Mouse (Mus musculus) midbrain, embryonic 11.5 days (tissue): ENCODE results near the gene Adam19. TPM values are rescaled to one million over a fixed set of nuclear protein-coding genes. Genes with fewer than 3 reads are reported as not detected.

ENCODE experiments used
- ATAC-seq: fragments of 200-750 bp; cut with Nextera tagmentation; 2 replicates; pipeline ENCODE4 v1.8.0; 2017; ENCODE audit warnings: moderate TSS enrichment, moderate library complexity; ENCODE audit not compliant: low FRiP score
- DNase-seq: peaks from one replicate; pipeline ENCODE4 v3.0.0; 2015; ENCODE audit warnings: low spot score; ENCODE audit errors: missing footprints
- H3K27ac ChIP-seq: fragments of 300-500 bp; sonication (generic); 2 replicates; pipeline ENCODE4 v1.5.1; 2014; ENCODE audit warnings: low read depth, low read length
- H3K27me3 ChIP-seq: fragments of 300-500 bp; sonication (generic); 2 replicates; pipeline ENCODE4 v1.6.1; 2014; ENCODE audit warnings: mild to moderate bottlenecking, low read length, moderate library complexity, mixed read lengths; ENCODE audit not compliant: control insufficient read depth, insufficient read depth
- H3K36me3 ChIP-seq: fragments of 300-500 bp; sonication (generic); 2 replicates; pipeline ENCODE4 v1.6.1; 2014; ENCODE audit warnings: mild to moderate bottlenecking, low read length, moderate library complexity, mixed read lengths; ENCODE audit not compliant: control insufficient read depth, insufficient read depth
- H3K4me1 ChIP-seq: fragments of 300-500 bp; sonication (generic); 2 replicates; pipeline ENCODE4 v1.6.1; 2014; ENCODE audit warnings: low read length; ENCODE audit not compliant: control insufficient read depth, insufficient read depth
- H3K4me2 ChIP-seq: fragments of 300-500 bp; sonication (generic); 2 replicates; pipeline ENCODE4 v1.6.1; 2014; ENCODE audit warnings: mild to moderate bottlenecking, moderate library complexity
- H3K4me3 ChIP-seq: fragments of 300-500 bp; sonication (generic); 2 replicates; pipeline ENCODE4 v1.5.1; 2014; ENCODE audit warnings: low read depth, low read length
- H3K9ac ChIP-seq: fragments of 300-500 bp; sonication (generic); 2 replicates; pipeline ENCODE4 v1.6.1; 2014; ENCODE audit warnings: low read length
- H3K9me3 ChIP-seq: fragments of 300-500 bp; sonication (generic); 2 replicates; pipeline ENCODE4 v1.6.1; 2016; ENCODE audit warnings: low read length; ENCODE audit not compliant: control insufficient read depth
- WGBS: fragments of 180-500 bp; shearing (Covaris S2); extraction: QIAGEN DNeasy Blood & Tissue Kit; methylation state at CpG from one replicate; pipeline ENCODE4 v1.1.7; 2014; 5-methylcytosine and 5-hydroxymethylcytosine counted together
- polyA plus RNA-seq: library from polyadenylated mRNA; unstranded; fragments of >200 nt; fragmentation: Nextera tagmentation; extraction: Ambion mirVana; gene quantifications from 2 replicates; pipeline ENCODE4 v1.2.1, GENCODE M21; 2014

Gene Adam19
- polyA plus RNA-seq, 1 experiment from 2014 or later = 6.1 TPM

- H3K4me2 ChIP-seq = no peak overlapping the region
- peak; percentile 17 for DNase-seq
- no peak overlapping the region for H3K27ac ChIP-seq
- no peaks in the 10 kb centered on the region for H3K27me3 ChIP-seq
- H3K36me3 ChIP-seq = no peaks in the 10 kb centered on the region
- no peak overlapping the region for H3K4me3 ChIP-seq
- ATAC-seq = no peak
- 69% methylated on average over 3 of the region's 3 CpGs for WGBS
- no peaks in the 10 kb centered on the region for H3K4me1 ChIP-seq
- no peak overlapping the region for H3K9ac ChIP-seq
- H3K9me3 ChIP-seq = no peaks in the 10 kb centered on the region
These were observed 24.3 kb upstream of the Adam19 start for GRCm38 (mm10) chr11:46031470-46031869.

GRCm38 (mm10) chr11:46032956-46033355 lies 22.8 kb upstream of the Adam19 start:
- no peak overlapping the region for H3K4me3 ChIP-seq
- no peaks in the 10 kb centered on the region for H3K4me1 ChIP-seq
- no peak overlapping the region for H3K9ac ChIP-seq
- no peak overlapping the region for H3K4me2 ChIP-seq
- no peaks in the 10 kb centered on the region for H3K36me3 ChIP-seq
- no peaks in the 10 kb centered on the region for H3K9me3 ChIP-seq
- no peaks in the 10 kb centered on the region for H3K27me3 ChIP-seq
- ATAC-seq = no peak
- DNase-seq = peak; percentile 44
- no peak overlapping the region for H3K27ac ChIP-seq
- WGBS = 91% methylated on average over 7 of the region's 7 CpGs

GRCm38 (mm10) chr11:46036374-46036773 lies 19.4 kb upstream of the Adam19 start:
- no peak overlapping the region for H3K9ac ChIP-seq
- no peaks in the 10 kb centered on the region for H3K4me1 ChIP-seq
- no peak for ATAC-seq
- no peak overlapping the region for H3K4me2 ChIP-seq
- H3K36me3 ChIP-seq = no peaks in the 10 kb centered on the region
- no peak for DNase-seq
- H3K9me3 ChIP-seq = no peaks in the 10 kb centered on the region
- 88% methylated on average over 10 of the region's 10 CpGs for WGBS
- no peaks in the 10 kb centered on the region for H3K27me3 ChIP-seq
- H3K4me3 ChIP-seq = no peak overlapping the region
- H3K27ac ChIP-seq = no peak overlapping the region

- Histone ChIP-seq H3K27me3 (no peaks in the 10 kb centered on the region), H3K4me3 (no peak overlapping the region), H3K36me3 (no peaks in the 10 kb centered on the region), H3K9ac (no peak overlapping the region), H3K4me1 (no peaks in the 10 kb centered on the region), H3K27ac (no peak overlapping the region), H3K9me3 (no peaks in the 10 kb centered on the region), H3K4me2 (no peak overlapping the region)
- no peak for ATAC-seq
- 80% methylated on average over 15 of the region's 15 CpGs for whole genome bisulfite sequencing
- peak; percentile 75 for DNase-seq
These were observed 16.9 kb upstream of the Adam19 start for GRCm38 (mm10) chr11:46038901-46039300.

GRCm38 (mm10) chr11:46039335-46039734 lies 16.5 kb upstream of the Adam19 start:
- Histone ChIP-seq H3K4me3 (no peak overlapping the region), H3K4me1 (no peaks in the 10 kb centered on the region), H3K9ac (no peak overlapping the region), H3K36me3 (no peaks in the 10 kb centered on the region), H3K27ac (no peak overlapping the region), H3K4me2 (no peak overlapping the region), H3K27me3 (no peaks in the 10 kb centered on the region), H3K9me3 (no peaks in the 10 kb centered on the region)
- no peak for ATAC-seq
- 82% methylated on average over 11 of the region's 11 CpGs for whole genome bisulfite sequencing
- no peak for DNase-seq

GRCm38 (mm10) chr11:46040841-46041556 lies 14.8 kb upstream of the Adam19 start:
- ATAC-seq (no peak), DNase-seq (no peak)
- H3K27ac ChIP-seq = no peak overlapping the region
- H3K4me1 ChIP-seq = no peaks in the 10 kb centered on the region
- no peaks in the 10 kb centered on the region for H3K27me3 ChIP-seq
- no peak overlapping the region for H3K4me2 ChIP-seq
- H3K9me3 ChIP-seq = no peaks in the 10 kb centered on the region
- no peaks in the 10 kb centered on the region for H3K36me3 ChIP-seq
- no peak overlapping the region for H3K4me3 ChIP-seq
- WGBS = 88% methylated on average over 9 of the region's 9 CpGs
- no peak overlapping the region for H3K9ac ChIP-seq

GRCm38 (mm10) chr11:46041607-46042267 lies 14.1 kb upstream of the Adam19 start:
- no peak overlapping the region for H3K9ac ChIP-seq
- DNase-seq (peak; percentile 61), ATAC-seq (no peak)
- no peak overlapping the region for H3K27ac ChIP-seq
- no peaks in the 10 kb centered on the region for H3K27me3 ChIP-seq
- H3K9me3 ChIP-seq = no peaks in the 10 kb centered on the region
- H3K4me1 ChIP-seq = no peaks in the 10 kb centered on the region
- H3K4me3 ChIP-seq = no peak overlapping the region
- WGBS = 82% methylated on average over 12 of the region's 12 CpGs
- no peaks in the 10 kb centered on the region for H3K36me3 ChIP-seq
- H3K4me2 ChIP-seq = no peak overlapping the region

GRCm38 (mm10) chr11:46044781-46045180 lies 11.0 kb upstream of the Adam19 start:
- H3K4me1 ChIP-seq = no peaks in the 10 kb centered on the region
- no peak overlapping the region for H3K4me2 ChIP-seq
- H3K9ac ChIP-seq = no peak overlapping the region
- DNase-seq (peak; percentile 73), ATAC-seq (no peak)
- H3K4me3 ChIP-seq = no peak overlapping the region
- H3K9me3 ChIP-seq = no peaks in the 10 kb centered on the region
- 92% methylated on average over 5 of the region's 5 CpGs for WGBS
- H3K36me3 ChIP-seq = no peaks in the 10 kb centered on the region
- H3K27ac ChIP-seq = no peak overlapping the region
- H3K27me3 ChIP-seq = no peaks in the 10 kb centered on the region

- 90% methylated on average over 3 of the region's 3 CpGs for WGBS
- Histone ChIP-seq H3K9ac (no peak overlapping the region), H3K4me2 (no peak overlapping the region), H3K27ac (no peak overlapping the region), H3K27me3 (no peaks in the 10 kb centered on the region), H3K4me1 (no peaks in the 10 kb centered on the region), H3K4me3 (no peak overlapping the region), H3K9me3 (no peaks in the 10 kb centered on the region), H3K36me3 (no peaks in the 10 kb centered on the region)
- ATAC-seq (no peak), DNase-seq (no peak)
These were observed 8.5 kb upstream of the Adam19 start for GRCm38 (mm10) chr11:46047264-46047663.
